Mouse (Mus musculus): Measurements from ENCODE around the gene Spata2l.
"Not testable (repeated sequence)": the region's sequence is repeated elsewhere in the genome, so short reads cannot be mapped to it uniquely, and the experiment has no call there.

The Spata2l gene

GRCm38 (mm10) chr8:123197016-123197415 lies 39.0 kb downstream of the Spata2l start:
- DNase-seq (ENCODE audit: low read depth, low spot score) = not testable (repeated sequence)

GRCm38 (mm10) chr8:123193771-123194170 lies 42.3 kb downstream of the Spata2l start:
- no peak for DNase-seq (ENCODE audit: low read depth, low spot score)

- DNase-seq (ENCODE audit: low read depth, low spot score) = no peak
Measured at GRCm38 (mm10) chr8:123191908-123192307, 44.1 kb downstream of the Spata2l start.

- DNase-seq (ENCODE audit: low read depth, low spot score) = peak; percentile 75
Measured at GRCm38 (mm10) chr8:123190678-123191077, 45.4 kb downstream of the Spata2l start.

- DNase-seq (ENCODE audit: low read depth, low spot score) = no peak
Measured at GRCm38 (mm10) chr8:123188841-123189240, 47.2 kb downstream of the Spata2l start.

- no peak for DNase-seq (ENCODE audit: low read depth, low spot score)
Measured at GRCm38 (mm10) chr8:123188006-123188405, 48.0 kb downstream of the Spata2l start.

- peak; percentile 83 for DNase-seq (ENCODE audit: low read depth, low spot score)
Measured at GRCm38 (mm10) chr8:123185566-123186409, 50.2 kb downstream of the Spata2l start, which contains the start of gene Dpep1. Dpep1 (plus strand) TSS chr8:123186242.

- DNase-seq (ENCODE audit: low read depth, low spot score) = peak; percentile 83
Measured at GRCm38 (mm10) chr8:123181391-123181790, 54.6 kb downstream of the Spata2l start.
